Mouse (Mus musculus) 3T3-L1 (cell line): ENCODE measurements around the gene Bpifb9b.
"Not testable (repeated sequence)": the region's sequence is repeated elsewhere in the genome, so short reads cannot be mapped to it uniquely, and the experiment has no call there.

Source experiments
- DNase-seq: peaks from one replicate; pipeline ENCODE4 v3.0.0-alpha.2; 2015; ENCODE audit warnings: low read depth, low spot score

The Bpifb9b gene

GRCm38 (mm10) chr2:154306927-154307326 is at the start of gene Bpifb9b:
Gene Bpifb9b, plus strand, starts transcription at chr2:154307227.
- not testable (repeated sequence) for DNase-seq

GRCm38 (mm10) chr2:154257554-154257953 is 49.5 kb upstream of the Bpifb9b start, which contains the start of gene Bpifb9a:
Gene Bpifb9a, plus strand, starts transcription at chr2:154257854.
- DNase-seq: not testable (repeated sequence)

- DNase-seq: not testable (repeated sequence)
Measured at GRCm38 (mm10) chr2:154264397-154264796, 42.6 kb upstream of the Bpifb9b start.

- DNase-seq: not testable (repeated sequence)
Measured at GRCm38 (mm10) chr2:154291866-154292265, 15.2 kb upstream of the Bpifb9b start.

GRCm38 (mm10) chr2:154292833-154293232 is 14.2 kb upstream of the Bpifb9b start:
- DNase-seq: peak; percentile 18

GRCm38 (mm10) chr2:154294746-154295145 is 12.3 kb upstream of the Bpifb9b start:
- peak; percentile 68 for DNase-seq

DNA sequence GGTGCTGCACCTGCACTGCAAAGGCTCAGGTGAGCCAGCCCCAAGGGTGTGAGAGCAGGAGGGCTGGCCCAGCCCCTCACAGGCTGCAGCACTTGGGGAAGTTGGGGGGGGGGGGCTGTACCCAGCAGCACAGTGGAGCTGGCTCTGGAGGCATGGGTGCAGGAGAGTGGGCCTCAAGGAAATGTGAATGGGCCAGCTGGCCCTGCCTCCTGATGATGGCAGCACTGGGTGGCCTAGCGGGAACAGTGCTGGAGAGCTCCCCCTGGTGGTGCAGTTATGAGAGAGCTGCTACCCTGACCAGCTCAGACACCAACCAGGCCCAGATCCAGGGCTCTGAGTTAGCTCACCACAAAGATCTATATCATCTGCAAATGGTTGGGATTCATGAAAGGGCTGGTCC is 6.5 kb upstream of the Bpifb9b start:
- peak; percentile 85 for DNase-seq

GRCm38 (mm10) chr2:154301763-154302162 is 5.3 kb upstream of the Bpifb9b start:
- no peak for DNase-seq

- not testable (repeated sequence) for DNase-seq
Measured at GRCm38 (mm10) chr2:154304604-154305003, 2.4 kb upstream of the Bpifb9b start.

- not testable (repeated sequence) for DNase-seq
Measured at GRCm38 (mm10) chr2:154313771-154314170, 6.7 kb downstream of the Bpifb9b start.

- no peak for DNase-seq
Measured at GRCm38 (mm10) chr2:154326852-154327251, 19.8 kb downstream of the Bpifb9b start.

GRCm38 (mm10) chr2:154335572-154335971 is 28.5 kb downstream of the Bpifb9b start:
- DNase-seq: no peak

DNA sequence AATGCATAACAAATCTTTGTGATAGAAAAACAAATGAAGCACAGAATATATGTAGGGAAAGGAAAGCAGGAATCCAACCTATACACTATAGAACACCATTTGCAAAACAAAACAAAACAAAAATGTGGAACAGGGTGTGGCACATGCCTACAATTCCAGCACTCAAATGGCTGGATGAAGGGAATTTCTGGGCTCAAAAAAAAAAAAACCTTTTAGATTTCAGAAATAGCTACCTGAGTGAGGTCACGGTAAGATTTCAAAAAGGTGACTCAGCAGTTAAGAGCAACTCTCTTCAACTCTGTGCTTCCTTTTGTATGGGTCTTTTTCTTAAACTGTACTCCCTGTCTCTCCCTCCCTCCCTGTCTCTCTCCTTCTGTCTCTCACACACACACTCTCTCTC is 31.1 kb downstream of the Bpifb9b start:
- DNase-seq: peak; percentile 44

DNA sequence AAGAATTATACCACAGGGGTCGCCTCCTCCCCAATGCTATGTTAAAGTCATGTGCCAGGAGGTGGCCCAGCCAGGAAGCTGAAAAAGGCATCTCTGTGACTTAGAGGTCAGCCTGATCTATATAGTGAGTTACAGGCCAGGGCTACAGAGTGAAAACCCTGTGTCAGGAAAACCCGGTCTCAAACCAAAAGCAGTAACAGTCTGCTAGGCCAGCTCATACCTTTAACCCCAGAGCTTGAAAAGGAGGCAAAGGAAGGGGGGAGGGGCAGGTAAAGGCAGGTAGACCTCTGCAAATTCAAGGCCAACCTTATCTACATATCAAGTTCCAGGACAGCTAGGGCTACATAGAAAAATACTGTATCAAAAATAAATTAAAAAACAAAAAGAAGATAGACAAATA is 32.3 kb downstream of the Bpifb9b start:
- no peak for DNase-seq

GRCm38 (mm10) chr2:154348152-154348551 is 41.1 kb downstream of the Bpifb9b start:
- DNase-seq: no peak

DNA sequence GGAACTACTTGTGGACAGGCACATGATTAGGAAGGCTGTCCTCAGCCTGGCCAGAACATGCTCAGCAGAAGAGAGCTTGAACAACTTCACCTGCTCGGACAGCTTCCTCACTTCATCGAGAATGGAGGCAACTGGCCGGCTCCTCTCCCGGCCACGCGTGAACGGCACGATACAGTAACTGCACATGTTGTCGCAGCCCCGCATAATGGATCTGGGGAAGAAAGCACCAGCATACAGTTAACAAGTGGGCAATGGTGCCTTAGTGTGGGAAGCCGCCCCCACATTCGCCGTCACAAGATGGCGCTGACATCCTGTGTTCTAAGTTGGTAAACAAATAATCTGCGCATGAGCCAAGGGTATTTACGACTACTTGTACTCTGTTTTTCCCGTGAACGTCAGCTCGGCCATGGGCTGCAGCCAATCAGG is 47.0 kb downstream of the Bpifb9b start:
- DNase-seq: not testable (repeated sequence)

DNA sequence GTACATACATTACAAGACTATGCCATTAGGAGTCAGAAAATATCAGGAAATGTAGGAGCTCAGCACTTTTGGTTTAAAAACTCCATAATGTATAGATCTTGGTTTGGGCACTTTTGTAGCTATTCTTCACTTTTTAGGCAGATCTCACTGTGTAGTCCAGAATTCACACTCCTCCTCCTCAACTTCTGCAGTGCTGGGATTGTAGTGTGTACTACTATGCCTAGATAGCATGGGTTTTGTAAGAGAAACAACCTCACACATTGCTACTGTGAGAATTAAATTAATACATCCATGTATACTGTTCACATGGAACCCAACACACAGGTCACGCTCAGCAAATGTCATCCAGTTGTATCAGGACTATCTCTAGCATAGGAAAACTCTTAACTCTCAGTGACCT is 60.5 kb downstream of the Bpifb9b start:
- DNase-seq: no peak
